Mouse (Mus musculus) heart, postnatal 0 days (tissue): ENCODE results near the gene Amz2.
"Not testable (repeated sequence)": the region's sequence is repeated elsewhere in the genome, so short reads cannot be mapped to it uniquely, and the experiment has no call there.

ENCODE experiments used
- CTCF ChIP-seq: IDR thresholded peaks from 2 replicates; pipeline ENCODE4 v1.5.1; 2016; ENCODE audit warnings: antibody characterized with exemption, control low read depth, low read depth
- EP300 ChIP-seq: IDR thresholded peaks from 2 replicates; pipeline ENCODE4 v1.6.1; 2016; ENCODE audit warnings: antibody characterized with exemption, low read depth

- TF ChIP-seq CTCF, EP300: not testable (repeated sequence)
These were observed 67.2 kb downstream of the Amz2 start for GRCm38 (mm10) chr11:109492847-109493464.
